Mouse (Mus musculus): ENCODE results near the gene Hsf5. TPM values are rescaled to one million over a fixed set of nuclear protein-coding genes. Genes with fewer than 3 reads are reported as not detected.

Gene Hsf5
- polyA plus RNA-seq, 1 experiment: 0.02 TPM

GRCm38 (mm10) chr11:87597061-87597460 lies 19.9 kb upstream of the Hsf5 start:
- H3K4me3 ChIP-seq (ENCODE audit: insufficient read depth, poor library complexity, severe bottlenecking): no peak overlapping the region
- no peak overlapping the region for H3ac ChIP-seq (ENCODE audit: control insufficient read depth, insufficient read length, low read depth)
- no peak for TF ChIP-seq MYOG (IDR thresholded peaks at IDR 0.05; ENCODE audit: control insufficient read depth, extremely low read depth, insufficient read length)
- no peak for TF ChIP-seq MAX (IDR thresholded peaks at IDR 0.05)
- no peak for TF ChIP-seq FOSL1 (IDR thresholded peaks at IDR 0.05; ENCODE audit: insufficient read depth, low read length, poor library complexity, severe bottlenecking)
- no peak for TF ChIP-seq MYOD1 (IDR thresholded peaks at IDR 0.05; ENCODE audit: control insufficient read depth, insufficient read length, low read depth)
- TF ChIP-seq CEBPB (IDR thresholded peaks at IDR 0.05; ENCODE audit: low read depth): no peak
- TF ChIP-seq USF1 (IDR thresholded peaks at IDR 0.05; ENCODE audit: low read depth): no peak
- TF ChIP-seq CTCF (IDR thresholded peaks at IDR 0.05; ENCODE audit: control insufficient read depth, insufficient read depth, insufficient read length): no peak
- H3K27me3 ChIP-seq (ENCODE audit: control insufficient read depth, insufficient read depth, insufficient read length): no peaks in the 10 kb centered on the region
- peaks cover 11% of the 10 kb centered on the region for H3K79me3 ChIP-seq (ENCODE audit: low read depth)
- peaks cover 54% of the 10 kb centered on the region for H3K36me3 ChIP-seq (ENCODE audit: control insufficient read depth, insufficient read depth)
- peaks cover 30% of the 10 kb centered on the region for H3K79me2 ChIP-seq (ENCODE audit: control insufficient read depth, insufficient read depth)

GRCm38 (mm10) chr11:87599395-87600089 lies 17.4 kb upstream of the Hsf5 start:
- H3K79me2 ChIP-seq (ENCODE audit: control insufficient read depth, insufficient read depth): peaks cover 23% of the 10 kb centered on the region
- H3K27me3 ChIP-seq (ENCODE audit: control insufficient read depth, insufficient read depth, insufficient read length): no peaks in the 10 kb centered on the region
- peaks cover 11% of the 10 kb centered on the region for H3K79me3 ChIP-seq (ENCODE audit: low read depth)
- no peak for TF ChIP-seq USF1 (IDR thresholded peaks at IDR 0.05; ENCODE audit: low read depth)
- no peak for TF ChIP-seq MAX (IDR thresholded peaks at IDR 0.05)
- no peak for TF ChIP-seq CEBPB (IDR thresholded peaks at IDR 0.05; ENCODE audit: low read depth)
- no peak for TF ChIP-seq CTCF (IDR thresholded peaks at IDR 0.05; ENCODE audit: control insufficient read depth, insufficient read depth, insufficient read length)
- no peak for TF ChIP-seq MYOD1 (IDR thresholded peaks at IDR 0.05; ENCODE audit: control insufficient read depth, insufficient read length, low read depth)
- TF ChIP-seq MYOG (IDR thresholded peaks at IDR 0.05; ENCODE audit: control insufficient read depth, extremely low read depth, insufficient read length): no peak
- TF ChIP-seq FOSL1 (IDR thresholded peaks at IDR 0.05; ENCODE audit: insufficient read depth, low read length, poor library complexity, severe bottlenecking): no peak
- H3K4me3 ChIP-seq (ENCODE audit: insufficient read depth, poor library complexity, severe bottlenecking): no peak overlapping the region
- H3K36me3 ChIP-seq (ENCODE audit: control insufficient read depth, insufficient read depth): peaks cover 76% of the 10 kb centered on the region
- H3ac ChIP-seq (ENCODE audit: control insufficient read depth, insufficient read length, low read depth): no peak overlapping the region

DNA sequence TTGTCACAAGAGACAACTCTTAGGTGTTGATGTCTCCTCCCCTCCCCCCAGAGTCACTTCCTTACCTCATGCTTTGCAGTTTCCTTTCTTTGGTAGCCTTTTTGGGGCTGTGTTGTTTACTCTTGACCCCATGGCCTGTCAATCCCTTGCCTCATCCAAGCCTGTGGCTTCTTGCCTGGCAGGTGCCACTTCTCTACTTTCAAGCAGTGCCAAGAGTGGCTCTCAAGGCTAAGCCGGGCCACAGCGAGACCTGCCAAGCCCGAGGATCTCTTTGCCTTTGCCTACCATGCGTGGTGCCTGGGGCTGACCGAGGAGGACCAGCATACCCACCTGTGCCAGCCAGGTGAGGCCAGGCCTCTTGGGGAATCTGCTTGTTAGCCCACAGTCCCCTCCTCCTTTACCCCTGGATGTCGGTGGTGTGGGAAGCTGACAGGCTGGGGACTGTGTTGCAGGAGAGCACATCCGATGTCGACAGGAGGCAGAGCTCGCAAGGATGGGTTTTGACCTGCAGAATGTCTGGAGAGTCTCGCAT lies 16.6 kb upstream of the Hsf5 start:
- Histone ChIP-seq H3K79me3 (ENCODE audit: low read depth) (peaks cover 11% of the 10 kb centered on the region), H3ac (ENCODE audit: control insufficient read depth, insufficient read length, low read depth) (no peak overlapping the region), H3K4me3 (ENCODE audit: insufficient read depth, poor library complexity, severe bottlenecking) (no peak overlapping the region), H3K36me3 (ENCODE audit: control insufficient read depth, insufficient read depth) (peaks cover 85% of the 10 kb centered on the region), H3K79me2 (ENCODE audit: control insufficient read depth, insufficient read depth) (peaks cover 23% of the 10 kb centered on the region), H3K27me3 (ENCODE audit: control insufficient read depth, insufficient read depth, insufficient read length) (no peaks in the 10 kb centered on the region)
- TF ChIP-seq CTCF (IDR thresholded peaks at IDR 0.05; ENCODE audit: control insufficient read depth, insufficient read depth, insufficient read length) (no peak), MYOG (IDR thresholded peaks at IDR 0.05; ENCODE audit: control insufficient read depth, extremely low read depth, insufficient read length) (no peak), CEBPB (IDR thresholded peaks at IDR 0.05; ENCODE audit: low read depth) (no peak), MAX (IDR thresholded peaks at IDR 0.05) (no peak), FOSL1 (IDR thresholded peaks at IDR 0.05; ENCODE audit: insufficient read depth, low read length, poor library complexity, severe bottlenecking) (no peak), MYOD1 (IDR thresholded peaks at IDR 0.05; ENCODE audit: control insufficient read depth, insufficient read length, low read depth) (no peak), USF1 (IDR thresholded peaks at IDR 0.05; ENCODE audit: low read depth) (no peak)

DNA sequence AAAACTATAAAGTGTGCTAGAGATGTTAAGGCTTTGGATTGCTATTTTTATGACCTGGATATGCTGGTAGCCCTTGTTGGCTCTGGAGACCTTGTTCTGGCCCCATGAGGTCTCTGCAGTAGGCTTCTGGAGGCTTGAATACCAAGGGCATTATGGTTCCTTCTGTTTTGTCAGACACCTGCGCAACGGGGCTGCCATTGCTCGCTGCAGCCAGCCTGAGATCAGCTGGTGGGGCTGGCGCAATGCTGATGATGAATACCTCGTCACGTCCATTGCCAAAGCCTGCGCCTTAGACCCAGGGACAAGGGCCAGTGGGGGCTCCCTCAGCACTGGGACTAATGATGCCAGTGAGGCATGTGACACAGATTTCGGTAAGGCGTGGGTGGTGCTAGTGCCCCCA lies 14.7 kb upstream of the Hsf5 start:
- Histone ChIP-seq H3K79me2 (ENCODE audit: control insufficient read depth, insufficient read depth) (peaks cover 7% of the 10 kb centered on the region), H3K36me3 (ENCODE audit: control insufficient read depth, insufficient read depth) (peaks cover 96% of the 10 kb centered on the region), H3K79me3 (ENCODE audit: low read depth) (peaks cover 4% of the 10 kb centered on the region), H3K4me3 (ENCODE audit: insufficient read depth, poor library complexity, severe bottlenecking) (no peak overlapping the region), H3ac (ENCODE audit: control insufficient read depth, insufficient read length, low read depth) (no peak overlapping the region), H3K27me3 (ENCODE audit: control insufficient read depth, insufficient read depth, insufficient read length) (no peaks in the 10 kb centered on the region)
- TF ChIP-seq MAX (IDR thresholded peaks at IDR 0.05) (no peak), FOSL1 (IDR thresholded peaks at IDR 0.05; ENCODE audit: insufficient read depth, low read length, poor library complexity, severe bottlenecking) (no peak), CEBPB (IDR thresholded peaks at IDR 0.05; ENCODE audit: low read depth) (no peak), CTCF (IDR thresholded peaks at IDR 0.05; ENCODE audit: control insufficient read depth, insufficient read depth, insufficient read length) (no peak), USF1 (IDR thresholded peaks at IDR 0.05; ENCODE audit: low read depth) (no peak), MYOG (IDR thresholded peaks at IDR 0.05; ENCODE audit: control insufficient read depth, extremely low read depth, insufficient read length) (no peak), MYOD1 (IDR thresholded peaks at IDR 0.05; ENCODE audit: control insufficient read depth, insufficient read length, low read depth) (no peak)

DNA sequence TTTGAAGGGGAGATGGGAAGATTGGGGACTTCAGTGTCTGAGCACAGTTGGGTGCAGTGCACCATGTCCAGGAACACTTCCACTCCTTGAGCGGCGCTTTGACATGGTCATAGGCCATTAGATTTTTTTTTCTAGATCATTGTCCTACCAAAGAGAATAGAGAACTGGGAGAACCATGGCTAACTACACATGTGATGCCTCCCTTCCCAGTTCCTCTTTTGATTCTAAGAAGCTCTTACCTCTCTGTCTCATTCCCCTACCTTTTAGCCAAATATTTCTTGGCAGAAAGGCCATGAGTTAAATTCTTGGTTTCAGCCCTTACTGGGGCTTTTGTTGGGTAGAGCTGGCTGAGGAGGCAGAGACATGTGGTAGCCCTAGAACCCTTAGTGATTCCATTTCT lies 13.4 kb upstream of the Hsf5 start:
- peaks cover 96% of the 10 kb centered on the region for H3K36me3 ChIP-seq (ENCODE audit: control insufficient read depth, insufficient read depth)
- H3K27me3 ChIP-seq (ENCODE audit: control insufficient read depth, insufficient read depth, insufficient read length): no peaks in the 10 kb centered on the region
- TF ChIP-seq MYOD1 (IDR thresholded peaks at IDR 0.05; ENCODE audit: control insufficient read depth, insufficient read length, low read depth) (no peak), USF1 (IDR thresholded peaks at IDR 0.05; ENCODE audit: low read depth) (no peak), MAX (IDR thresholded peaks at IDR 0.05) (no peak), MYOG (IDR thresholded peaks at IDR 0.05; ENCODE audit: control insufficient read depth, extremely low read depth, insufficient read length) (no peak), CEBPB (IDR thresholded peaks at IDR 0.05; ENCODE audit: low read depth) (no peak), FOSL1 (IDR thresholded peaks at IDR 0.05; ENCODE audit: insufficient read depth, low read length, poor library complexity, severe bottlenecking) (no peak), CTCF (IDR thresholded peaks at IDR 0.05; ENCODE audit: control insufficient read depth, insufficient read depth, insufficient read length) (no peak)

More for the DNA sequence above, 13.4 kb upstream of the Hsf5 start:
- H3K79me2 ChIP-seq (ENCODE audit: control insufficient read depth, insufficient read depth): no peaks in the 10 kb centered on the region
- H3K4me3 ChIP-seq (ENCODE audit: insufficient read depth, poor library complexity, severe bottlenecking): no peak overlapping the region
- H3ac ChIP-seq (ENCODE audit: control insufficient read depth, insufficient read length, low read depth): no peak overlapping the region
- H3K79me3 ChIP-seq (ENCODE audit: low read depth): no peaks in the 10 kb centered on the region
